Mouse (Mus musculus) hindbrain, postnatal 0 days (tissue): ENCODE measurements at regions not wholly inside any gene's neighbourhood (a gene's known extent, or its start where the extent isn't known, plus 50 kb on each side); places are given as distances from the start of the nearest gene placed in this dataset.

Source experiments
- ATAC-seq: fragments of 200-750 bp; cut with Nextera tagmentation; 2 replicates; pipeline ENCODE4 v1.8.0; 2017; ENCODE audit warnings: mild to moderate bottlenecking, moderate TSS enrichment, moderate library complexity
- DNase-seq: peaks from one replicate; pipeline ENCODE4 v3.0.0-alpha.2; 2015; ENCODE audit warnings: low spot score
- H3K27ac ChIP-seq: fragments of 300-500 bp; sonication (generic); 2 replicates; pipeline ENCODE4 v1.5.1; 2014; ENCODE audit warnings: mild to moderate bottlenecking
- H3K27me3 ChIP-seq: fragments of 300-500 bp; sonication (generic); 2 replicates; pipeline ENCODE4 v1.6.1; 2014; ENCODE audit warnings: low read length, mixed read lengths; ENCODE audit not compliant: insufficient read depth
- H3K36me3 ChIP-seq: fragments of 300-500 bp; sonication (generic); 2 replicates; pipeline ENCODE4 v1.6.1; 2014; ENCODE audit warnings: low read length, mixed read lengths; ENCODE audit not compliant: insufficient read depth
- H3K4me1 ChIP-seq: fragments of 300-500 bp; sonication (generic); 2 replicates; pipeline ENCODE4 v1.6.1; 2014; ENCODE audit warnings: antibody characterized with exemption, low read length, mixed read lengths; ENCODE audit not compliant: insufficient read depth
- H3K4me2 ChIP-seq: fragments of 300-500 bp; sonication (generic); 2 replicates; pipeline ENCODE4 v1.6.1; 2014; ENCODE audit warnings: low read depth, mild to moderate bottlenecking, low read length, moderate library complexity, mixed read lengths
- H3K4me3 ChIP-seq: fragments of 300-500 bp; sonication (generic); 2 replicates; pipeline ENCODE4 v1.5.1; 2014; ENCODE audit warnings: low read length
- H3K9ac ChIP-seq: fragments of 300-500 bp; sonication (generic); replicated peaks from 2 replicates; pipeline ENCODE4 v1.6.1; 2014; ENCODE audit warnings: mild to moderate bottlenecking, low read length, moderate library complexity, mixed read lengths
- H3K9me3 ChIP-seq: fragments of 300-500 bp; sonication (generic); 2 replicates; pipeline ENCODE4 v1.6.1; 2016; ENCODE audit warnings: low read length, mixed read lengths
- CTCF ChIP-seq: IDR thresholded peaks from 2 replicates; pipeline ENCODE4 v1.5.1; 2016; ENCODE audit warnings: antibody characterized with exemption, control low read depth, low read depth
- WGBS: fragments of 180-500 bp; shearing (Covaris S2); extraction: QIAGEN DNeasy Blood & Tissue Kit; methylation state at CpG from one replicate; pipeline ENCODE4 v1.1.7; 2014; 5-methylcytosine and 5-hydroxymethylcytosine counted together

DNA sequence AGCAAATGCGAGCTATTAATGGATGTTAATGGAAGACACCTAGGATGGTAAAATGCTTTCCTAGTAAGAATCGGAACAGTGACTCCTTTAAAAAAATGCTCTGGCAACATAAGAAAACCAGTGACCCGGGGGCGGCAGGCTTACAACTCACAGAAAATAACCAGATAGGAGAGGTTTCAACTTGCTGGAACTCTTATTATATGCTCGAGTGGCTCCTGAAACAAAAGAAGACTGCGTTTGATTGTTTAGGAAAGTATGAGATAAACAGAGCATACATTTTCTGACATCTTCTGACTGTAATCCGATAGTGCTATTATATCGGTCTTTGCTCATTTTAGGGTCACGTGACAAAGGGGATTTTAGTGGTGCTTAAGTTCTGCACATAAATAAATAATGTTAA, 152.8 kb upstream of the Pkn2 start:
- ATAC-seq (no peak), DNase-seq (no peak)
- H3K4me1 ChIP-seq: no peaks in the 10 kb centered on the region
- no peaks in the 10 kb centered on the region for H3K36me3 ChIP-seq
- no peaks in the 10 kb centered on the region for H3K9me3 ChIP-seq
- no peak overlapping the region for H3K27ac ChIP-seq
- no peak overlapping the region for H3K9ac ChIP-seq
- WGBS: 78% methylated on average over 9 of the region's 9 CpGs
- H3K27me3 ChIP-seq: no peaks in the 10 kb centered on the region
- no peak for TF ChIP-seq CTCF
- no peak overlapping the region for H3K4me3 ChIP-seq
- no peak overlapping the region for H3K4me2 ChIP-seq

GRCm38 (mm10) chr3:143022486-143022885, 140.7 kb upstream of the Pkn2 start:
- WGBS: 76% methylated on average over 4 of the region's 4 CpGs
- no peaks in the 10 kb centered on the region for H3K36me3 ChIP-seq
- no peak overlapping the region for H3K9ac ChIP-seq
- ATAC-seq (no peak), DNase-seq (no peak)
- no peaks in the 10 kb centered on the region for H3K9me3 ChIP-seq
- H3K27ac ChIP-seq: no peak overlapping the region
- H3K27me3 ChIP-seq: no peaks in the 10 kb centered on the region
- no peak overlapping the region for H3K4me2 ChIP-seq
- H3K4me3 ChIP-seq: no peak overlapping the region
- no peaks in the 10 kb centered on the region for H3K4me1 ChIP-seq
- TF ChIP-seq CTCF: no peak

DNA sequence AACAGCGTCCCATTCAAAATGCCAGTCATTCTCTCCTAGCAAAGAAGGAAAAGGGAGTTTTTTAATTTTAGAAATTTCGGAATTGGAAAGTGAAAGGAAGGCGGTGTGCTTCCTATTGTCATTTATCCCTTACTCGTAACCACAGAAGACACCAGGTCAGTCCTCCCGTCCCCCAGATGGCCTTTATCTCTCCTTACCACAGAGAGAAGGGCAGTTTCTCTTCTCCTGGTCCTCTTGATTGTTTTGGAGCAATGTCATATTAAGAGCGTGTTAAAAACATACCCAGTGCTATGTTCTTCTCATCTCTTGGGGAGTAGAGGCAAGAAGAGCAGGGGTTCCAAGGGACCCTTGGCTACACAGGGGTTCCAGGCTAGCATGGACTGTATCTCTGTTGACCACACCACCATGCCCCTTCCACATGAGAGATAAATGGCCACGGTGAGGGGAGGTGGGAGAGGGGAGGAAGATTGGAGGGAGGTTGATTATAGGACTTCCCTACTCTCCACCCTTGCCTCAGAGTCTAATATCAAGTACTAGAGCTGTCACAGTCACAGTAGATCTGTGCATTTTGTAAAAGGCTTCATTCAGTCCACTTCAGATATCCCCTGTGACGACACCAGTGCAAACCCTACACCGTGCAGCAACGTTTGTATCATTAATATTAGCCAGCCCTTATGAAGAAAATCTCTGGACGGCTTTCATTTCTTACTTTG, 139.5 kb upstream of the Pkn2 start:
- DNase-seq (no peak), ATAC-seq (no peak)
- Histone ChIP-seq H3K36me3 (no peaks in the 10 kb centered on the region), H3K27ac (no peak overlapping the region), H3K9me3 (no peaks in the 10 kb centered on the region), H3K27me3 (no peaks in the 10 kb centered on the region), H3K9ac (no peak overlapping the region), H3K4me1 (no peaks in the 10 kb centered on the region), H3K4me2 (no peak overlapping the region), H3K4me3 (no peak overlapping the region)
- WGBS: 85% methylated on average over 11 of the region's 11 CpGs
- TF ChIP-seq CTCF: no peak

DNA sequence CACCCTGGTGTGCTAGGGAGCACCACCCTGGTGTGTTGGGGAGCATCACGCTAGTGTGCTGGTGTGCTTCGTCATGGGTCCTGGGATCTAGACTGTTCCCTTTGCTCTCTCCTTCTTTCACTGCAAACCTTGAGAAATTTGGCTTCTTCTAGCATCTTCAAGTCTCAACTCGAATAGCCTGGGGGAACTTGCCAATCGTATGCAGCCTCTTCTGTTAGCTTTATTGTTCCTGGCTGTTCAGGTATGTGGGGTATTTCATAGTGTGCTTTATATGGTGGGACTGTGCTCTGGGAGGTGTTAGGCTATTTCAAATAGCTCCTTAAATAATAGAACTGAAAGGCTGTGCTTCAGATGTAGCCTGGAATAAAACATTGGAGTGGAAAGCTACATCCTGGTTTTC, 135.7 kb upstream of the Pkn2 start:
- no peak overlapping the region for H3K4me3 ChIP-seq
- 90% methylated on average over 4 of the region's 4 CpGs for WGBS
- no peaks in the 10 kb centered on the region for H3K27me3 ChIP-seq
- no peak overlapping the region for H3K27ac ChIP-seq
- H3K9ac ChIP-seq: no peak overlapping the region
- ATAC-seq: no peak
- no peak for DNase-seq
- H3K9me3 ChIP-seq: no peaks in the 10 kb centered on the region
- H3K4me1 ChIP-seq: no peaks in the 10 kb centered on the region
- H3K36me3 ChIP-seq: no peaks in the 10 kb centered on the region
- no peak overlapping the region for H3K4me2 ChIP-seq
- TF ChIP-seq CTCF: no peak

GRCm38 (mm10) chr3:143016758-143017157, 135.0 kb upstream of the Pkn2 start:
- Histone ChIP-seq H3K4me3 (no peak overlapping the region), H3K4me1 (no peaks in the 10 kb centered on the region), H3K27ac (no peak overlapping the region), H3K27me3 (no peaks in the 10 kb centered on the region), H3K9ac (no peak overlapping the region), H3K9me3 (no peaks in the 10 kb centered on the region), H3K36me3 (no peaks in the 10 kb centered on the region), H3K4me2 (no peak overlapping the region)
- ATAC-seq: no peak
- TF ChIP-seq CTCF: no peak
- 92% methylated on average over 5 of the region's 5 CpGs for WGBS
- DNase-seq: no peak

DNA sequence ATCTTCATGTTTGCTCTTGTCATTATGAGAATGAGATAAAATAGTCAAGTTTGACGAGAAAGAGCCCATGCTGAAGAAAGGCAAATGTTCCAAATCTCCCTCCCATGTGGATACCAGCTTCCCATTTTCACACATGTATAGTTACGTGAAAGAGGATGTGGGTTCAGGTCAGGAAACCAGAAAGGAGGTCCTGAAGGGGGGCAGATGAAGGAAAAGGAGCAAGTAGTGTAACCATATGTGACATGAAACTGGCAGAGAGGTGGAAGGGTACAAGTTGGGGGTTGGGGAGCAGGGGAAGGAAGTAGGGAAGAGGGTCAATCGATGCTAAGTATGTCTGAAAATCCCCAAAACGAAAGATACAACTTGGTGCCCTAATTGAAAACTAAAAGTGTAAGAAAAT, 132.6 kb upstream of the Pkn2 start:
- no peaks in the 10 kb centered on the region for H3K4me1 ChIP-seq
- no peak overlapping the region for H3K4me3 ChIP-seq
- ATAC-seq (no peak), DNase-seq (no peak)
- no peaks in the 10 kb centered on the region for H3K9me3 ChIP-seq
- H3K36me3 ChIP-seq: no peaks in the 10 kb centered on the region
- TF ChIP-seq CTCF: no peak
- no peak overlapping the region for H3K4me2 ChIP-seq
- H3K27me3 ChIP-seq: no peaks in the 10 kb centered on the region
- H3K27ac ChIP-seq: no peak overlapping the region
- 85% methylated on average over 4 of the region's 4 CpGs for WGBS
- no peak overlapping the region for H3K9ac ChIP-seq

DNA sequence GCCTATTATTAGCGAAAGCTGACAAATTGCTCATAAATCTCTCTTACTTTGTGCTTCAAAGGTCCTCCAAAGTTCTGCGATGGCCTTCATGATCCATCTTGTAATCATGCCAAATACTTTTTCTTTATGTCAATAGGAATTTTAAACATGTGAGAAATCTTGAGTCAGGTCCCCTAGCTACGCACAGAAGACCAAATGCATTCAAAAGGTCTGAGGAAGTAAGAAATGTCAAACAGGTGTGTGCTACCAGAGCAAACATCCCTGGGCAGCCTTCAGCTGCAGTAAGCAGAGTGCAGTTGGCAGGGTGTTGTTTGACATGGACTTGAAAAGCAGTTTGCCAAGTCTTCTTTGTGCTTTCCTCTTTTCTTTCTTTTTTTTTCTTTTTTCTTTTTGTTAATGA, 125.2 kb upstream of the Pkn2 start:
- H3K36me3 ChIP-seq: no peaks in the 10 kb centered on the region
- H3K9ac ChIP-seq: no peak overlapping the region
- no peaks in the 10 kb centered on the region for H3K9me3 ChIP-seq
- H3K4me1 ChIP-seq: no peaks in the 10 kb centered on the region
- WGBS: 90% methylated on average over 3 of the region's 3 CpGs
- H3K27ac ChIP-seq: no peak overlapping the region
- H3K27me3 ChIP-seq: no peaks in the 10 kb centered on the region
- ATAC-seq: no peak
- TF ChIP-seq CTCF: no peak
- no peak overlapping the region for H3K4me2 ChIP-seq
- no peak for DNase-seq
- H3K4me3 ChIP-seq: no peak overlapping the region
